Mouse (Mus musculus): ENCODE results near the gene Aatk. TPM values are rescaled to one million over a fixed set of nuclear protein-coding genes. Genes with fewer than 3 reads are reported as not detected.
A peak's percentile ranks its signal among the peaks of the same experiment; 100 is the strongest.

Gene Aatk
- polyA plus RNA-seq, 1 experiment from 2014 or later, result 0.59 TPM

DNA sequence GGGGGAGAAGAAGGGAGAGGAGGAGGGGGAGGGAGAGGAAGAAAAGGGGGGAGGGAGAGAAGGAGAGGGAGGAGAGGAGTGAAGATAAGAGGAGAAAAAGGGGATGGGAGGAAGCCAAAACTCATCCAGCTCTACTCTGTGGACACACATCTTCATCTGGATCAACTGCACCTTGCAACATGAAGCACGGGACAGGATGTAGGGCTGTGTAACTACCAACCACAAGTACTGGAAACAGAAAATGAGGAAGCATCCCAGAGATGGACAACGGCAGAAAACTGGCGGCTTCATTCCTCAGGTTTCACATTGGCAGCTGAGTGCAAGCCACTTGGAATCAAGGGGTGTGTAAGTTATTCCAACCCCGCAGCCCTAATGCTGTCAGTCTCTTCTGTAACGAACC is 12.2 kb downstream of the Aatk start:
- ATAC-seq (ENCODE audit: insufficient read depth), result no peak
- H3K4me2 ChIP-seq, result no peak overlapping the region
- no peaks in the 10 kb centered on the region for H3K36me3 ChIP-seq (replicated peaks)
- H3K4me3 ChIP-seq (replicated peaks), result no peak overlapping the region
- H3K9me3 ChIP-seq (replicated peaks), result no peaks in the 10 kb centered on the region
- H3K4me1 ChIP-seq (replicated peaks), result peaks cover 6% of the 10 kb centered on the region; the same call in 1 of the 2 replicates
- H3K27ac ChIP-seq (replicated peaks), result no peak overlapping the region
- no peak overlapping the region for H3K9ac ChIP-seq
- WGBS (ENCODE audit: insufficient replicate concordance), result 20% methylated on average over 5 of the region's 5 CpGs
- H3K27me3 ChIP-seq, result no peaks in the 10 kb centered on the region

DNA sequence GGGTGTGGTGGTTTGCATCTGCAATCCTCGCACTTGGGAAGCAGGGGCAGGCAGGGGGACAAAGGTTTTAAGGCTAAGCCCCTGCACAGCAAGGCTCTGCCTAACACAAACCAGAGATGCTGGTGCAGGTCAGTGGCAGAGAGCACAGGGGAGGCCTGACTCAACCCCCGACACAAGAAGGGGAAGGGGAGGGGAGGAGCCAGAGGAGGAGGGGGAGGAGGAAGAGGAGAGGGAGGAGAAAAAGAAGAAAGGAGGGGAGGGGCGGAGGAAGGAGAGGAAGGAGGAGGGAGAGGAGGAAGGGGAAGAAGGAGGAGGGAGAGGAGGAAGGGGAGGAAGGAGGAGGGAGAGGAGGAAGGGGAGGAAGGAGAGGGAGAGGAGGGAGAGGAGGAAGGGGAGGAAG is 12.7 kb downstream of the Aatk start:
- no peaks in the 10 kb centered on the region for H3K9me3 ChIP-seq (replicated peaks)
- H3K27me3 ChIP-seq, result no peaks in the 10 kb centered on the region
- H3K9ac ChIP-seq, result no peak overlapping the region
- no peak for ATAC-seq (ENCODE audit: insufficient read depth)
- no peak overlapping the region for H3K4me2 ChIP-seq
- H3K27ac ChIP-seq (replicated peaks), result 0 out of 2 replicates have a peak overlapping the region, but pooled peaks have one; percentile 6
- no peaks in the 10 kb centered on the region for H3K36me3 ChIP-seq (replicated peaks)
- no peak overlapping the region for H3K4me3 ChIP-seq (replicated peaks)
- H3K4me1 ChIP-seq (replicated peaks), result peaks cover 7% of the 10 kb centered on the region; the same call in 1 of the 2 replicates
- WGBS (ENCODE audit: insufficient replicate concordance), result 31% methylated on average over 3 of the region's 3 CpGs

DNA sequence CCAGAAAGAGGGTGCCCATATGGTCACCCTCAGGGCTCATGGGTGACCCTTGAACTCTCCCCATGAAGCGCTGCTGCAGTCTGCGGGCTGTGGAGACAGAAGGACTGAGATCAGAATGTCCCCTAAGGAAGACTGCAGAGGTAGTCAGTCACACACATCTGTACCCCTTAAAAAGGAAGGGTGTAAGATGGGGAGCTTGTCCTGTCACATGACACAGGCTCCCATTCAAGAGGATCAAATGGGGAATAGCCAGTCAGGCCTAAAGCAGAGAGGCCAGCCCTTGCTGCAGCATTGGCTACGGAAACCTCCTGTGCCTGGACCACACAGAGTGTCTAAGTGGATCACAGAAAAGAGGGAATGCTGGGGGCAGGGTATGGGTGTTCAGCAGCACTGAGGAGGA is 13.5 kb downstream of the Aatk start:
- Histone ChIP-seq H3K9me3 (replicated peaks) (no peaks in the 10 kb centered on the region), H3K36me3 (replicated peaks) (no peaks in the 10 kb centered on the region), H3K27me3 (no peaks in the 10 kb centered on the region), H3K4me2 (no peak overlapping the region), H3K4me1 (replicated peaks) (peaks cover 7% of the 10 kb centered on the region; the same call in 1 of the 2 replicates), H3K4me3 (replicated peaks) (no peak overlapping the region), H3K27ac (replicated peaks) (0 out of 2 replicates have a peak overlapping the region, but pooled peaks have one; percentile 6), H3K9ac (no peak overlapping the region)
- ATAC-seq (ENCODE audit: insufficient read depth), result no peak
- WGBS (ENCODE audit: insufficient replicate concordance), result 59% methylated on average over 3 of the region's 3 CpGs

DNA sequence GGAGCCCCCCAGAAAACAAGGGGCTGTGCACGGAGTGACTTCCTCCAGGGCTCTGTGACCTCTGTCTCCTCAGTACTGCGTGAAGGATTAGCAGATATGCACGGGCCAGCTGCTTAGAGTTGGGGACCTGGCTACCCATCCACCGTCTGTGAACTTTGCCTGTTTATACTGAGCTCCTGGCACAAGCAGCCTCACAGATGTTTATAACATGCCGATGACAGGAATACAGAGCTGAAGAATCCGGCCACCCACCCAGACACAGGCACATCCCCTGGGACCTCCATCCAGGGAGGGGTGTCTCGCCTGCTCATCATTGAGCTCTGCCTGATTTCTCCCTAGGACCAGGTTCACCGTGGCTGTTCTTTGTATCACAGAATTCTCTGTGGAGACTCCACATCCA is 14.9 kb downstream of the Aatk start:
- Histone ChIP-seq H3K9me3 (replicated peaks) (no peaks in the 10 kb centered on the region), H3K27me3 (no peaks in the 10 kb centered on the region), H3K4me1 (replicated peaks) (peaks cover 7% of the 10 kb centered on the region; the same call in 1 of the 2 replicates), H3K4me2 (no peak overlapping the region), H3K4me3 (replicated peaks) (no peak overlapping the region), H3K9ac (no peak overlapping the region), H3K27ac (replicated peaks) (no peak overlapping the region), H3K36me3 (replicated peaks) (no peaks in the 10 kb centered on the region)
- WGBS (ENCODE audit: insufficient replicate concordance), result 58% methylated on average over 8 of the region's 8 CpGs
- ATAC-seq (ENCODE audit: insufficient read depth), result no peak

DNA sequence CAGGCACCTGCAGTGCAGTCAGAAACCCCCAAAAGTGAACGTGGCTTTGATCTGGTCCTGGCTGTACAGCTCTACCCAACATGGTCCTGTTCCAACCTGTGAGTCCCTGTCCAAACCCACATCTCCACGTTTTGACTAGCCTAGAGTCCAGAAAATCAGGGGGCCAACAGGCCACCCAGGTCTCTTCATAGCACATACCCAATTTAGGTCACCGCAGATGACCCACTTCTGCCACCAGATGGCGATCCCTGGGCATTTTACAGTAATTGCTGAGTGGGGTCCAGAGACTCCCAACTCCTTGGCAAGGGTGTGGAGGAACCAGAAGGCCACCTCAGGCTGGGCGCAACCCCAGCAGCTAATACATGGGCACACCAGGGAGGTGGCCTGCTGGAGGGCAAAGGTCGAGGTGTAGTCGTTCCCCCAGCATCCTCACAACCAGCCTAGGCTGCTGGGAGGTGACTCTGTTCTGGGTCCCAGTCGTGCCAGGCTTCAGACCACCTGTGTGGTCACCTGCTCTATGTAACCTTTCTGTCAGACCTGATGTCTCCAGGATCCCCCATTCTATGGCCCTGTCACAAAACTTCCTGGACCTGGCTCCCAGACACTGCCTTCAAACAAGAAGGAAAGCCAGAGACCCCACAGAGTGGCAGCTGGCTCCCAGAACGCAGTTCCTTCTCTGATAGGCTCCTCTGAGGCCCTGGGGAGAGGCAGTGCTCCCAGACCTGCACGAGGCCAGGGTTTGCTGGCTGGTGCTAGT is 16.6 kb downstream of the Aatk start:
- Histone ChIP-seq H3K4me3 (replicated peaks) (no peak overlapping the region), H3K4me2 (no peak overlapping the region), H3K27me3 (no peaks in the 10 kb centered on the region), H3K9me3 (replicated peaks) (no peaks in the 10 kb centered on the region), H3K36me3 (replicated peaks) (no peaks in the 10 kb centered on the region), H3K9ac (no peak overlapping the region), H3K4me1 (replicated peaks) (peaks cover 7% of the 10 kb centered on the region; the same call in 1 of the 2 replicates), H3K27ac (replicated peaks) (no peak overlapping the region)
- 34% methylated on average over 10 of the region's 10 CpGs for WGBS (ENCODE audit: insufficient replicate concordance)
- ATAC-seq (ENCODE audit: insufficient read depth), result no peak

DNA sequence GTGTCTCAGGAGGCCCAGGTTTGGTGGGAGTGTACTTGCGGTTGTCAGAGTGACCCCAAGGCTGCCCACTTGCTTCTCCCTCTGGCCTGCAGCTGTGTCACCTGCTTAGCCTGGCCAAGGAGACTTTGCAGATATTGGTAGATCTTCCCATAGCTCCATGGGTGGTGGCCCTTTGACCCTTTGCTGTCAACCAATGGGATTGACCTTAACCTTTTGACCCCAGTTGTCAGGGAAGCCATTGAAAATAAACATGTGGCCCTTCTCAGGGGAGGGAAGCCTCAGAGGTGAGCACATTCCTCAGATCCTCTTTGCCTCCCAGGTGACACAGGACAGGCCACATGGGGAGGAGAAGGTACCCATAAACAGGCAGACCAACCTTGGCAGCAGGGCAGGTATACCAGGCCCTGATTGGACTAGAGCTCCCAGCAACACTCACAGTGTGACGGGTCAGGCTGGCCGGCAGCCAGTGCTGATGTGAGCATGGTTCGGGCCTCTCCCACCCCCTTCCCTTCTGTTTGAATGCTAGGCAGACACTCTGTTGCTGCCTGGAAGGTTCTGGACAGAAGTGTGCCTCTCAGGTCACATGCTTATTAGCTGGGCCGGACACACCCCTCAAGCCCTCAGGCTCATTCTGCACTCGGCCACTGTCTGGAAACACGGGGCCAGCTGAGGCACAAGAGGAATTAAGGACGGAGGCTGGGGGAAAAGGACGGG is 17.4 kb downstream of the Aatk start:
- Histone ChIP-seq H3K9me3 (replicated peaks) (no peaks in the 10 kb centered on the region), H3K4me1 (replicated peaks) (peaks cover 7% of the 10 kb centered on the region; the same call in 1 of the 2 replicates), H3K4me3 (replicated peaks) (no peak overlapping the region), H3K27me3 (no peaks in the 10 kb centered on the region), H3K27ac (replicated peaks) (no peak overlapping the region), H3K4me2 (no peak overlapping the region), H3K36me3 (replicated peaks) (no peaks in the 10 kb centered on the region), H3K9ac (no peak overlapping the region)
- ATAC-seq (ENCODE audit: insufficient read depth), result peak; percentile 22; the same call in 1 of the 2 replicates
- WGBS (ENCODE audit: insufficient replicate concordance), result 56% methylated on average over 9 of the region's 9 CpGs

DNA sequence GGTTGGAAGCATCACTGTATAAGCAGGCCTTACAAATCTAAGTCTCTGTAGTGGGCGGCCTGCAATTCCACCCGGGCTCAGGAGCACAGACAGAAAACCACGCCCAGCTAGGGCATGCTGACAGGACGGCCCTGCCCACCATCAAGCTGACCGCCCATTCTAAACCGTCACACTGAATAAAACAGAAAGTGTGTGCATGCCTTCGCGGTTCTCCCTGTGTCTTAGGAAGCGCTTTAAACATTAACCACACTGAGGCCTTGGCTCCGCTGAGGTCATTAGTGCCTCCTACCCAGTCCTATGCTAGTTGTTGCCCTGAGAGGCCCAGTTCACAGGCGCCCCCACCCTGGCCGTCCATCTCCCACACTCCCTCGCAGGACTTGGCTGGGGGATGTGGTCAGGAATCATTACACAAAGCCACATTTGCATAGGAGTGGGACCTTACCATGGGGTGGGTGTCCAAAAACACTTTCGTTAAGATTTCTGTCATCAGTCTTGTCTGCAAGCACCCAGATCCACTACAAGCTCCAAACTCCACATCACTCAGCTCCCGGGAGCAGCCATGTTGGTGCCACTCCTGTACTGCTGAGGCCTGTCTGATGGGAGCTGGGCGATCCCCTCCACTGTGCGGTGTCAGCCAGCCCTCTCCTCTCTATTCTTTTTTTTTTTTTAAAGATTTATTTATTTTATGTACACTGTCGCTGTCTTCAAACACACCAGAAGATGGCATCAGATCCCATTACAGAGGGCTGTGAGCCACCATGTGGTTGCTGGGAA is 18.5 kb downstream of the Aatk start:
- H3K27me3 ChIP-seq, result no peaks in the 10 kb centered on the region
- H3K4me3 ChIP-seq (replicated peaks), result no peak overlapping the region
- H3K27ac ChIP-seq (replicated peaks), result peak overlapping the region; percentile 29; the same call in 1 of the 2 replicates
- 57% methylated on average over 18 of the region's 18 CpGs for WGBS (ENCODE audit: insufficient replicate concordance)
- no peaks in the 10 kb centered on the region for H3K9me3 ChIP-seq (replicated peaks)
- no peak overlapping the region for H3K4me2 ChIP-seq
- H3K9ac ChIP-seq, result no peak overlapping the region
- peaks cover 7% of the 10 kb centered on the region; the same call in 1 of the 2 replicates for H3K4me1 ChIP-seq (replicated peaks)
- H3K36me3 ChIP-seq (replicated peaks), result no peaks in the 10 kb centered on the region
- ATAC-seq (ENCODE audit: insufficient read depth), result peak; percentile 54

DNA sequence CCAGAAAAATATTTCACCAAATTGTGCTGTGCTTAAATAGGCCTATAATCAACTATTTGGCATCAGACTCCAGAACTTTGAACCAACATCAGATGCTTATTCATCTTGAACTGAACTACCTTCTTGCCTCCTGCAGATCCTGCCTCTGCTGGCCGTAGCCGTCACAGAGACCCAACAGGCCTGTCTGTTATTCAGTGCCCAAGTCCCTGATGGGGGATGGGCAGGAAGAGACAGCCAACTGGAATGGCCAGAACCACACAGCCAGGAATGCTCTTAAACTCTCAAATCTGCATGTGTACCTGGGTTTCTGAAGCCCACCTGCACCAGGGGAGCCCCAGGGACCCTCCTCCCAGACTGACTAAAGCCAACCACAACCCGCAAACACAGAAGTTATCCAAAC is 20.0 kb downstream of the Aatk start:
- no peak overlapping the region for H3K4me2 ChIP-seq
- no peaks in the 10 kb centered on the region for H3K9me3 ChIP-seq (replicated peaks)
- ATAC-seq (ENCODE audit: insufficient read depth), result no peak
- H3K36me3 ChIP-seq (replicated peaks), result no peaks in the 10 kb centered on the region
- H3K9ac ChIP-seq, result no peak overlapping the region
- H3K27me3 ChIP-seq, result no peaks in the 10 kb centered on the region
- peaks cover 7% of the 10 kb centered on the region; the same call in 1 of the 2 replicates for H3K4me1 ChIP-seq (replicated peaks)
- no peak overlapping the region for H3K27ac ChIP-seq (replicated peaks)
- no peak overlapping the region for H3K4me3 ChIP-seq (replicated peaks)
- WGBS (ENCODE audit: insufficient replicate concordance), result 83% methylated on average over 3 of the region's 3 CpGs

DNA sequence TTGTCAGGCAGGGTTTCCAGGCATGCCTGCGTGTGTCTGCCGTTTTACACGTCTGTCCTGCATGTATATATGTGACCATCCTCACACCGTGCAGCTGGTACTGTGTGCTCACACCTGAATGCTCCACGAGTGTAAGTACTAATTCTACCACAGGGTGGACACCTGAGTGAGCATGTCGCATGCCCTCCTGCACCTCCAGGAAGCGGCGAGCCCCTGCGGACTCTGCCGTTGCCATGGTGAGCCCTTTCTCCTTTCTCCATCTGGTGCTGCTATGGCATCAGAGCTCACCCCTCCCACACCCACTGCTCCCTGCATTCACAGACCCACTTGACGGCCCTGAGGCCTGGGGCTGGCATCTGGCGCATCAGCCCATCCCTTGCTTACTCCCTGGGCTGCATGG is 24.1 kb downstream of the Aatk start:
- H3K36me3 ChIP-seq (replicated peaks), result no peaks in the 10 kb centered on the region
- ATAC-seq (ENCODE audit: insufficient read depth), result no peak

DNA sequence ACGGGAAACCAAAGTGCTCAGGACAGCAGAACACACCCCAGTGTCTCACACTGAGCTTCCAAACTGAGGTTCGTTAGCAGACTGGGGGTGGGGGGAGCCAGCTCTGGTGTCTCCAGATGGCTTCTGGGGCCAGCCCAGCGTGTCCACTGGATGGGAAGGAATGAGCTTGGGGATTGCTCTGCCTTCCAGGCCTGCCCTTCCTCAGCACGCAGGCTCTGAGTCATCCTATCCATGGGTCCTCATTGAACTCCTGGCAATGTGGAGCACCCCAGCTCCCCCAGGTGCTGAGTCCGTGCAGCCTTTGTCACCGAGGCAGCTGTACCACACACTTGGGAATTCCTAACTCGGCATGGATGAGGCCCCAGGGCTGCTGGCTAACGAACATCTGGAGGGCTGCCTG is 24.8 kb downstream of the Aatk start:
- no peak overlapping the region for H3K4me2 ChIP-seq
- H3K4me3 ChIP-seq (replicated peaks), result no peak overlapping the region
- no peak overlapping the region for H3K9ac ChIP-seq
- no peaks in the 10 kb centered on the region for H3K36me3 ChIP-seq (replicated peaks)
- whole genome bisulfite sequencing (ENCODE audit: insufficient replicate concordance), result 60% methylated on average over 8 of the region's 8 CpGs
- no peaks in the 10 kb centered on the region for H3K27me3 ChIP-seq
- no peak for ATAC-seq (ENCODE audit: insufficient read depth)
- H3K9me3 ChIP-seq (replicated peaks), result no peaks in the 10 kb centered on the region
- no peaks in the 10 kb centered on the region for H3K4me1 ChIP-seq (replicated peaks)
- H3K27ac ChIP-seq (replicated peaks), result no peak overlapping the region

More for the DNA sequence above, 24.1 kb downstream of the Aatk start:
- H3K4me2 ChIP-seq, result no peak overlapping the region
- WGBS (ENCODE audit: insufficient replicate concordance), result 63% methylated on average over 12 of the region's 12 CpGs
- no peaks in the 10 kb centered on the region for H3K9me3 ChIP-seq (replicated peaks)
- no peaks in the 10 kb centered on the region for H3K4me1 ChIP-seq (replicated peaks)
- H3K4me3 ChIP-seq (replicated peaks), result no peak overlapping the region
- H3K27me3 ChIP-seq, result no peaks in the 10 kb centered on the region
- H3K27ac ChIP-seq (replicated peaks), result no peak overlapping the region
- H3K9ac ChIP-seq, result no peak overlapping the region

DNA sequence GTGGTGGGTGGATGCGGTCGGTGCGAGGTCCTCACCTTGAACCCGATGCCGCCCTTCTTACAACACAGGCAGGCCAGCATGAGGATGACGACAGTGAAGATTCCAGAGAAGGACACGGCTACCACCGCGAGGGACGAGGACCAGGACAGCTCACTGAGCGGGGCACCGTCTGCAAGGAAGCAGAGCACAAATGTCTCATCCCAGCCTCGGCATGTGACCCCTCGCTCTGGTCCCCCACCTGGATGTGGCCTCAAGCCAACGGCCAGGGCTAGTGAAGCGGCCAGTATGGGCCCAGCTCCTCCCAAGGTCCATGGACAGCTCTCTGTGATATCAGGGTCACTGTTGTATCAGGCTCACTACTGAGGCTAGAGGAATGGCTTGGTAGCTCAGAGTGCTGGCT is 25.6 kb downstream of the Aatk start:
- no peak for ATAC-seq (ENCODE audit: insufficient read depth)
- H3K9me3 ChIP-seq (replicated peaks), result no peaks in the 10 kb centered on the region
- H3K4me3 ChIP-seq (replicated peaks), result no peak overlapping the region
- no peak overlapping the region for H3K27ac ChIP-seq (replicated peaks)
- WGBS (ENCODE audit: insufficient replicate concordance), result 82% methylated on average over 16 of the region's 16 CpGs
- no peaks in the 10 kb centered on the region for H3K36me3 ChIP-seq (replicated peaks)
- no peak overlapping the region for H3K4me2 ChIP-seq
- no peaks in the 10 kb centered on the region for H3K27me3 ChIP-seq
- no peak overlapping the region for H3K9ac ChIP-seq
- H3K4me1 ChIP-seq (replicated peaks), result no peaks in the 10 kb centered on the region
